Mouse (Mus musculus) heart, embryonic 16.5 days (tissue): Measurements from ENCODE around the gene Plekhb2. TPM values are rescaled to one million over a fixed set of nuclear protein-coding genes. Genes with fewer than 3 reads are reported as not detected.

ENCODE experiments used
- ATAC-seq: fragments of 200-750 bp; cut with Nextera tagmentation; replicated peaks from 2 replicates; pipeline ENCODE4 v1.8.0; 2017; ENCODE audit warnings: moderate number of reproducible peaks; ENCODE audit not compliant: insufficient read depth, low FRiP score; ENCODE audit errors: extremely low read depth
- H3K27ac ChIP-seq: fragments of 300-500 bp; sonication (generic); 2 replicates; pipeline ENCODE4 v1.5.1; 2014; ENCODE audit warnings: mild to moderate bottlenecking, low read length, control low read depth, moderate library complexity
- H3K27me3 ChIP-seq: fragments of 300-500 bp; sonication (generic); 2 replicates; pipeline ENCODE4 v1.6.1; 2014; ENCODE audit warnings: low read length, mixed read lengths; ENCODE audit not compliant: control insufficient read depth, insufficient read depth
- H3K36me3 ChIP-seq: fragments of 300-500 bp; sonication (generic); 2 replicates; pipeline ENCODE4 v1.6.1; 2014; ENCODE audit not compliant: control insufficient read depth, insufficient read depth
- H3K4me1 ChIP-seq: fragments of 300-500 bp; sonication (generic); 2 replicates; pipeline ENCODE4 v1.6.1; 2014; ENCODE audit warnings: low read length, mixed read lengths; ENCODE audit not compliant: control insufficient read depth, insufficient read depth
- H3K4me2 ChIP-seq: fragments of 300-500 bp; sonication (generic); 2 replicates; pipeline ENCODE4 v1.6.1; 2014; ENCODE audit warnings: low read depth, mild to moderate bottlenecking, control low read depth, low read length
- H3K4me3 ChIP-seq: fragments of 300-500 bp; sonication (generic); 2 replicates; pipeline ENCODE4 v1.5.1; 2014; ENCODE audit warnings: mild to moderate bottlenecking, control low read depth, low read length
- H3K9ac ChIP-seq: fragments of 300-500 bp; sonication (generic); 2 replicates; pipeline ENCODE4 v1.6.1; 2014; ENCODE audit warnings: low read length, control low read depth
- H3K9me3 ChIP-seq: fragments of 300-500 bp; sonication (generic); replicated peaks from 2 replicates; pipeline ENCODE4 v1.6.1; 2016; ENCODE audit warnings: low read length; ENCODE audit not compliant: control insufficient read depth
- WGBS: fragments of 180-500 bp; shearing (Covaris S2); extraction: QIAGEN DNeasy Blood & Tissue Kit; methylation state at CpG from one replicate; pipeline ENCODE4 v1.1.7; 2014; 5-methylcytosine and 5-hydroxymethylcytosine counted together
- polyA plus RNA-seq: library from polyadenylated mRNA; unstranded; fragments of >200 nt; fragmentation: Nextera tagmentation; extraction: Ambion mirVana; gene quantifications from 2 replicates; pipeline ENCODE4 v1.2.1, GENCODE M21; 2015

Gene Plekhb2
- polyA plus RNA-seq, 1 experiment from 2014 or later: 87.3 TPM

DNA sequence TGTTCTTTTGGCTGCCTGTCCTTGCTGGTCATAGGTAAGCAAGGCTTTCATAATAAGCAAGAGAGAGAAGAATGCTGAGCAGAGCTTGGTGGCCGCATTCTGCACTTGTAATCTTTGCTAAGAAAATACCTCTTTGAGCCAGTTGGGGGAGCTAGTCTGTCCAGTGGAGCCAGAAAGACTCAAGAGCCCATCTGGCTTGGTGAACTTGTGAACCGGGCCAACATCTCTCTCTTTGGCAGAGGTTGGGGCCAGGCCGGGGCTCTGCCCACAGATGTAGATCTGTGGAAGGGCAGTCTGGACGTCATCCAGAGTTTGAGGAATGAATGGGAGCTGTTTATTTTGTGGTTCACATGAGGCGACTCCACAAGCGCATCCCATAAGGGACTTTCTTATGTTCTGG is 44.1 kb downstream of the Plekhb2 start:
- no peak overlapping the region for H3K4me2 ChIP-seq
- H3K4me3 ChIP-seq: no peak overlapping the region
- 48% methylated on average over 6 of the region's 6 CpGs for WGBS
- no peak overlapping the region for H3K27ac ChIP-seq
- peaks cover 2% of the 10 kb centered on the region; the same call in 1 of the 2 replicates for H3K27me3 ChIP-seq
- no peaks in the 10 kb centered on the region; the same call in 1 of the 2 replicates for H3K4me1 ChIP-seq
- H3K9me3 ChIP-seq: no peaks in the 10 kb centered on the region
- ATAC-seq: no peak
- no peaks in the 10 kb centered on the region for H3K36me3 ChIP-seq
- H3K9ac ChIP-seq: no peak overlapping the region

- no peaks in the 10 kb centered on the region; the same call in 1 of the 2 replicates for H3K4me1 ChIP-seq
- no peak overlapping the region for H3K4me2 ChIP-seq
- no peak overlapping the region for H3K9ac ChIP-seq
- H3K36me3 ChIP-seq: no peaks in the 10 kb centered on the region
- no peak overlapping the region for H3K4me3 ChIP-seq
- H3K27me3 ChIP-seq: peaks cover 2% of the 10 kb centered on the region; the same call in 1 of the 2 replicates
- WGBS: 87% methylated on average over 5 of the region's 5 CpGs
- no peak for ATAC-seq
- no peaks in the 10 kb centered on the region for H3K9me3 ChIP-seq
- H3K27ac ChIP-seq: no peak overlapping the region
Observed at GRCm38 (mm10) chr1:34896102-34896501, 46.3 kb downstream of the Plekhb2 start.

GRCm38 (mm10) chr1:34896898-34897297 is 47.1 kb downstream of the Plekhb2 start:
- no peak overlapping the region for H3K27ac ChIP-seq
- WGBS: 40% methylated on average over 4 of the region's 4 CpGs

GRCm38 (mm10) chr1:34928656-34929055 is 78.9 kb downstream of the Plekhb2 start:
- H3K36me3 ChIP-seq: no peaks in the 10 kb centered on the region
- H3K9me3 ChIP-seq: peaks cover 18% of the 10 kb centered on the region
- H3K9ac ChIP-seq: no peak overlapping the region
- H3K4me2 ChIP-seq: no peak overlapping the region
- H3K4me1 ChIP-seq: no peaks in the 10 kb centered on the region
- 83% methylated on average over 15 of the region's 15 CpGs for WGBS
- H3K27ac ChIP-seq: no peak overlapping the region
- ATAC-seq: no peak
- H3K4me3 ChIP-seq: no peak overlapping the region
- H3K27me3 ChIP-seq: no peaks in the 10 kb centered on the region

More at GRCm38 (mm10) chr1:34896898-34897297, 47.1 kb downstream of the Plekhb2 start:
- H3K4me3 ChIP-seq: no peak overlapping the region
- no peaks in the 10 kb centered on the region for H3K36me3 ChIP-seq
- no peak overlapping the region for H3K9ac ChIP-seq
- H3K27me3 ChIP-seq: peaks cover 2% of the 10 kb centered on the region; the same call in 1 of the 2 replicates
- no peaks in the 10 kb centered on the region for H3K9me3 ChIP-seq
- no peak for ATAC-seq
- no peaks in the 10 kb centered on the region; the same call in 1 of the 2 replicates for H3K4me1 ChIP-seq
- H3K4me2 ChIP-seq: no peak overlapping the region

Other genes with a start within 250 kb of the Plekhb2 start
- gene Fam168b, start 6.9 kb upstream of the Plekhb2 start, polyA plus RNA-seq: 43.4 and 43.5 TPM in 2 replicates